Mouse (Mus musculus) thymus, adult 2 months (tissue): ENCODE measurements around the gene Pycard. TPM values are rescaled to one million over a fixed set of nuclear protein-coding genes. Genes with fewer than 3 reads are reported as not detected.

Experiments
- polyA plus RNA-seq: library from polyadenylated mRNA; depleted of rRNA; stranded (reverse); fragments of >200 nt; gene quantifications from 2 replicates; pipeline ENCODE4 v1.2.3, GENCODE M21; 2012; rRNA removed

Pycard gene
- polyA plus RNA-seq, 1 experiment, result 521 TPM

Other genes starting within 250 kb of the Pycard start
- gene Fbxl19, start 249.3 kb downstream of the Pycard start, polyA plus RNA-seq, result 38.9 and 43.7 TPM in 2 replicates
- 23.8 and 27.0 TPM in 2 replicates for gene Orai3, start 224.1 kb downstream of the Pycard start, polyA plus RNA-seq
- gene Setd1a, start 217.2 kb downstream of the Pycard start, polyA plus RNA-seq, result 29.9 and 36.7 TPM in 2 replicates
- not detected in 2 replicates for gene Gm49388, start 208.3 kb downstream of the Pycard start, polyA plus RNA-seq
- gene Hsd3b7, start 193.3 kb downstream of the Pycard start, polyA plus RNA-seq, result 25.9 and 30.1 TPM in 2 replicates
- 76.1 and 93.3 TPM in 2 replicates for gene Stx4a, start 169.6 kb downstream of the Pycard start, polyA plus RNA-seq
- gene Stx1b, start 169.3 kb downstream of the Pycard start, polyA plus RNA-seq, result 3.4 and 4.2 TPM in 2 replicates
- 61.3 and 64.2 TPM in 2 replicates for gene Zfp646, start 117.6 kb downstream of the Pycard start, polyA plus RNA-seq
- 23.9 and 34.9 TPM in 2 replicates for gene Zfp668, start 117.0 kb downstream of the Pycard start, polyA plus RNA-seq
- 2.0 and 2.5 TPM in 2 replicates for gene Prss53, start 102.9 kb downstream of the Pycard start, polyA plus RNA-seq
- not detected in 2 replicates for gene Gm21974, start 98.4 kb downstream of the Pycard start, polyA plus RNA-seq
- gene Vkorc1, start 98.2 kb downstream of the Pycard start, polyA plus RNA-seq, result 56.9 and 75.1 TPM in 2 replicates
- gene Bckdk, start 89.8 kb downstream of the Pycard start, polyA plus RNA-seq, result 94.9 and 103 TPM in 2 replicates
- gene Kat8, start 81.4 kb downstream of the Pycard start, polyA plus RNA-seq, result 25.5 and 29.4 TPM in 2 replicates
- gene Prss8, start 63.8 kb downstream of the Pycard start, polyA plus RNA-seq, result 5.4 and 6.9 TPM in 2 replicates
- 10.3 and 15.8 TPM in 2 replicates for gene Prss36, start 47.1 kb downstream of the Pycard start, polyA plus RNA-seq
- gene Fus, start 26.4 kb downstream of the Pycard start, polyA plus RNA-seq, result 478 and 527 TPM in 2 replicates
- 1.4 and 13.4 TPM in 2 replicates for gene Trim72, start 10.1 kb upstream of the Pycard start, polyA plus RNA-seq
- gene Itgam, start 68.8 kb upstream of the Pycard start, polyA plus RNA-seq, result 7.9 and 9.6 TPM in 2 replicates
- gene Gm49368, start 68.8 kb upstream of the Pycard start, polyA plus RNA-seq, result 0.03 TPM in 1 of 2 replicates, not detected in the other
- gene Itgax, start 135.7 kb upstream of the Pycard start, polyA plus RNA-seq, result 9.4 and 14.7 TPM in 2 replicates
- 6.9 and 7.7 TPM in 2 replicates for gene Itgad, start 160.5 kb upstream of the Pycard start, polyA plus RNA-seq
- 28.8 and 414 TPM in 2 replicates for gene Cox6a2, start 212.5 kb upstream of the Pycard start, polyA plus RNA-seq
- gene Armc5, start 243.5 kb upstream of the Pycard start, polyA plus RNA-seq, result 68.6 and 85.1 TPM in 2 replicates
- 2.4 and 2.5 TPM in 2 replicates for gene 9130023H24Rik, start 244.2 kb upstream of the Pycard start, polyA plus RNA-seq